Mouse (Mus musculus) cerebral cortex, adult 2 months (tissue): ENCODE data around the gene Bmpr2.

Experiments
- WGBS: fragments of 180-500 bp; shearing (Covaris S2); methylation state at CpG from one replicate; pipeline ENCODE4 v1.1.7; 2018; 5-methylcytosine and 5-hydroxymethylcytosine counted together

Bmpr2 gene

GRCm38 (mm10) chr1:59797865-59798264 lies 34.7 kb downstream of the Bmpr2 start:
- WGBS, result 86% methylated on average over 2 of the region's 2 CpGs

GRCm38 (mm10) chr1:59804363-59804762 lies 41.2 kb downstream of the Bmpr2 start:
- 48% methylated on average over 2 of the region's 2 CpGs for WGBS

- WGBS, result 58% methylated on average over 2 of the region's 2 CpGs
Observed at GRCm38 (mm10) chr1:59809921-59810320, 46.7 kb downstream of the Bmpr2 start.

- 79% methylated on average over 4 of the region's 4 CpGs for WGBS
Observed at GRCm38 (mm10) chr1:59812782-59813181, 49.6 kb downstream of the Bmpr2 start.

- WGBS, result 54% methylated on average over 8 of the region's 8 CpGs
Observed at GRCm38 (mm10) chr1:59826583-59826982, 63.4 kb downstream of the Bmpr2 start.

GRCm38 (mm10) chr1:59829410-59829809 lies 66.2 kb downstream of the Bmpr2 start:
- 84% methylated on average over 2 of the region's 2 CpGs for WGBS

- 68% methylated on average over 6 of the region's 6 CpGs for WGBS
Observed at GRCm38 (mm10) chr1:59830194-59830593, 67.0 kb downstream of the Bmpr2 start.

- 6% methylated on average over 2 of the region's 2 CpGs for WGBS
Observed at GRCm38 (mm10) chr1:59833723-59834122, 70.5 kb downstream of the Bmpr2 start.

GRCm38 (mm10) chr1:59848327-59848726 lies 85.1 kb downstream of the Bmpr2 start:
- 44% methylated on average over 8 of the region's 8 CpGs for WGBS

GRCm38 (mm10) chr1:59859046-59859445 lies 95.8 kb downstream of the Bmpr2 start:
- WGBS, result 100% methylated on average over 1 of the region's 1 CpGs

GRCm38 (mm10) chr1:59862144-59862543 lies 98.9 kb downstream of the Bmpr2 start:
- 73% methylated on average over 1 of the region's 1 CpGs for WGBS

GRCm38 (mm10) chr1:59868041-59868440 lies 104.8 kb downstream of the Bmpr2 start:
- WGBS, result 88% methylated on average over 5 of the region's 5 CpGs

GRCm38 (mm10) chr1:59874023-59874422 lies 110.8 kb downstream of the Bmpr2 start:
- 79% methylated on average over 3 of the region's 3 CpGs for WGBS

- 67% methylated on average over 7 of the region's 7 CpGs for WGBS
Observed at GRCm38 (mm10) chr1:59878098-59878497, 114.9 kb downstream of the Bmpr2 start.

- 32% methylated on average over 3 of the region's 3 CpGs for WGBS
Observed at GRCm38 (mm10) chr1:59883349-59884134, 120.3 kb downstream of the Bmpr2 start.

GRCm38 (mm10) chr1:59886899-59887298 lies 123.7 kb downstream of the Bmpr2 start:
- WGBS, result 14% methylated on average over 4 of the region's 4 CpGs

- 83% methylated on average over 4 of the region's 4 CpGs for WGBS
Observed at GRCm38 (mm10) chr1:59891185-59891584, 128.0 kb downstream of the Bmpr2 start.

GRCm38 (mm10) chr1:59892777-59893176 lies 129.6 kb downstream of the Bmpr2 start:
- 90% methylated on average over 8 of the region's 8 CpGs for WGBS

GRCm38 (mm10) chr1:59894025-59894424 lies 130.8 kb downstream of the Bmpr2 start:
- WGBS, result 92% methylated on average over 4 of the region's 4 CpGs

GRCm38 (mm10) chr1:59895456-59895855 lies 132.3 kb downstream of the Bmpr2 start:
- WGBS, result 24% methylated on average over 4 of the region's 4 CpGs

GRCm38 (mm10) chr1:59897147-59897798 lies 134.1 kb downstream of the Bmpr2 start:
- 50% methylated on average over 5 of the region's 5 CpGs for WGBS

- 86% methylated on average over 2 of the region's 2 CpGs for WGBS
Observed at GRCm38 (mm10) chr1:59899679-59900078, 136.5 kb downstream of the Bmpr2 start.
